Mouse (Mus musculus) kidney, adult 2 months (tissue): ENCODE data around the gene Cped1. TPM values are rescaled to one million over a fixed set of nuclear protein-coding genes. Genes with fewer than 3 reads are reported as not detected.

Experiments used
- DNase-seq: peaks from one replicate; pipeline ENCODE4 v3.0.0; 2021
- H3K27ac ChIP-seq: fragments of 200-500 bp; 2 replicates; pipeline ENCODE4 v1.5.1; 2012; ENCODE audit warnings: low read depth, low read length, control low read depth, inconsistent platforms; ENCODE audit not compliant: insufficient read depth
- H3K27me3 ChIP-seq: fragments of 200-500 bp; replicated peaks from 2 replicates; pipeline ENCODE4 v1.6.1; 2012; ENCODE audit warnings: mild to moderate bottlenecking, moderate library complexity, low read length, inconsistent platforms; ENCODE audit not compliant: control insufficient read depth, insufficient read depth
- H3K36me3 ChIP-seq: fragments of 200-500 bp; 2 replicates; pipeline ENCODE4 v1.6.1; 2012; ENCODE audit warnings: mild to moderate bottlenecking, moderate library complexity, low read length, inconsistent platforms; ENCODE audit not compliant: control insufficient read depth, insufficient read depth
- H3K4me1 ChIP-seq: fragments of 200-500 bp; 2 replicates; pipeline ENCODE4 v1.6.1; 2011; ENCODE audit warnings: low read length; ENCODE audit not compliant: control insufficient read depth, insufficient read depth
- H3K4me3 ChIP-seq: fragments of 200-500 bp; 2 replicates; pipeline ENCODE4 v1.5.1; 2011; ENCODE audit warnings: mild to moderate bottlenecking, low read depth, low read length, control low read depth; ENCODE audit not compliant: insufficient read depth
- CTCF ChIP-seq: fragments of 200-500 bp; conservative IDR thresholded peaks from 2 replicates; pipeline ENCODE4 v1.5.1; 2011; ENCODE audit warnings: low read depth, mild to moderate bottlenecking, control low read depth, low read length, moderate library complexity, mixed read lengths; ENCODE audit not compliant: insufficient read depth, insufficient read length
- POLR2A ChIP-seq: fragments of 200-500 bp; IDR thresholded peaks from one replicate; pipeline ENCODE4 v1.6.1; 2011; ENCODE audit warnings: low read depth, low read length, control low read depth
- WGBS: fragments of 180-500 bp; shearing (Covaris S2); methylation state at CpG from one replicate; pipeline ENCODE4 v1.1.7; 2018; 5-methylcytosine and 5-hydroxymethylcytosine counted together
- polyA plus RNA-seq: library from polyadenylated mRNA; depleted of rRNA; stranded (reverse); fragments of >200 nt; gene quantifications from 2 replicates; pipeline ENCODE4 v1.2.3, GENCODE M21; 2012

Gene Cped1
- polyA plus RNA-seq, 1 experiment: 6.2 TPM

- TF ChIP-seq POLR2A (no peak), CTCF (no peak)
- H3K4me3 ChIP-seq: no peak overlapping the region
- no peak overlapping the region for H3K27ac ChIP-seq
- H3K36me3 ChIP-seq: no peaks in the 10 kb centered on the region
- 73% methylated on average over 6 of the region's 6 CpGs for WGBS
- no peak for DNase-seq
- no peaks in the 10 kb centered on the region for H3K27me3 ChIP-seq
- H3K4me1 ChIP-seq: no peaks in the 10 kb centered on the region
Measured at GRCm38 (mm10) chr6:22206630-22207293, 221.0 kb downstream of the Cped1 start.

GRCm38 (mm10) chr6:22212158-22212557 is 226.4 kb downstream of the Cped1 start:
- H3K27me3 ChIP-seq: no peaks in the 10 kb centered on the region
- TF ChIP-seq CTCF (no peak), POLR2A (no peak)
- H3K36me3 ChIP-seq: no peaks in the 10 kb centered on the region
- H3K4me1 ChIP-seq: no peaks in the 10 kb centered on the region
- no peak overlapping the region for H3K4me3 ChIP-seq
- WGBS: 89% methylated on average over 6 of the region's 6 CpGs
- no peak for DNase-seq
- no peak overlapping the region for H3K27ac ChIP-seq

DNA sequence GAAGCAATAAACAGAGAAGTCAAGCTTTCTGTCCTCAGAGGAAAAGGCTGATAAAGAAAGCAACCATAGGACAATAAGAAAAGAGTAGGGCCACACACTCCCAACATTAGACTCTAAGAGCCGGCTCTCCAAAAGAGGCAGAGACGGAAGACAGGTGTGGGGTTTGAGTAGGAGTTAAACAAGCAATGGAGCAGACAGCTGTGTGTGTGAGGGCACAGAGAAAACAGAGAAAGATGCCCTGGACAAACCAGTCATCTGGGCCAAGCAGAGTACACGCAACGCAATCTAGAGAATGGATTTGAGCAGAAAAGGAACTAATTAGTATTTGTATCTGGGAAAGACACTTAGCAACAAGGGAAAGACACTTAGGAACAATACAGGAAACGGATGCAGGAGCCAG is 227.5 kb downstream of the Cped1 start:
- Histone ChIP-seq H3K4me3 (no peak overlapping the region), H3K4me1 (no peaks in the 10 kb centered on the region), H3K27me3 (no peaks in the 10 kb centered on the region), H3K27ac (no peak overlapping the region), H3K36me3 (no peaks in the 10 kb centered on the region)
- no peak for DNase-seq
- 82% methylated on average over 5 of the region's 5 CpGs for WGBS
- no peak for TF ChIP-seq POLR2A
- TF ChIP-seq CTCF: no peak

DNA sequence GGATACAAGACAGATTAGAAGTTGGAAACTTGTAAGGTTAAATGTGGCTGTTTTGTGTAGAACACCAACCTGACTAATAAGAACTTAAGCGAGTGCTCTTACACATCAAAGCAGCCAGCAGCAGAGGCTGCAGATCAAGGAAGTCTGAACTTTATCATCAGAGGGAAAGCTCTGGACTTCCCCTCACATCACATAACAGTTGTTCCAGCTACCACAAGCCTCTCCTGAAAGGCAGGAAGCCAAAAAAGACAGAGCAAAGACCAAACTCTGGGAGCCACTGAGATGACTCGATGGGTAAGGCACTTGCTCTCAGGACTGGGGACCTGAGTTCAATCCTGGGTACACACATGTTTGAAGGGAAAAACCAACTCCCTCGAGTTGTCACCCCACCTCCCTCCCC is 228.1 kb downstream of the Cped1 start:
- TF ChIP-seq POLR2A (no peak), CTCF (no peak)
- DNase-seq: no peak
- WGBS: 62% methylated on average over 3 of the region's 3 CpGs
- Histone ChIP-seq H3K27me3 (no peaks in the 10 kb centered on the region), H3K36me3 (no peaks in the 10 kb centered on the region), H3K4me1 (no peaks in the 10 kb centered on the region), H3K27ac (no peak overlapping the region), H3K4me3 (no peak overlapping the region)

DNA sequence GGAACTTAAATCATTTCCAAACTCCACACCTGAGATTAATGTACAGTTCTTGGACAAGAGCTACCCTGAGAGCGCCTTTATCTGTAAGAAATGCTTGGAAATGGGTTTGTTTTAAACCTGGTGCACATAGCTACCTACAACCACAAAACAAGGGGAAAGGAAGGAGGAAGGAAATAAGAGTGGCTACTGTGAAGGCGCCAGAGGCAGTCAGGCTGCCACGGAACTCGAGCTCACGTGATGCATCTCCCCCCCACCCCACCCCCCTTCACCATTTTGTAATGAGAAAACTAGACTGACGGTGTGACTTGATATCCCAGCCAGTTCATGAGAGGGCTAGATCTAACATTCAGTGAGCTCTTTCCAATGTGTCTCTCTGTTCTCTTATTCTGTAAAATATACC is 228.9 kb downstream of the Cped1 start:
- Histone ChIP-seq H3K27ac (no peak overlapping the region), H3K36me3 (no peaks in the 10 kb centered on the region), H3K4me1 (no peaks in the 10 kb centered on the region), H3K27me3 (no peaks in the 10 kb centered on the region), H3K4me3 (no peak overlapping the region)
- 73% methylated on average over 6 of the region's 6 CpGs for WGBS
- no peak for DNase-seq
- no peak for TF ChIP-seq POLR2A
- TF ChIP-seq CTCF: no peak

- Histone ChIP-seq H3K4me3 (no peak overlapping the region), H3K36me3 (no peaks in the 10 kb centered on the region), H3K27me3 (no peaks in the 10 kb centered on the region), H3K4me1 (no peaks in the 10 kb centered on the region), H3K27ac (no peak overlapping the region)
- 74% methylated on average over 14 of the region's 14 CpGs for WGBS
- DNase-seq: no peak
- TF ChIP-seq CTCF: no peak
- no peak for TF ChIP-seq POLR2A
Measured at GRCm38 (mm10) chr6:22216276-22216973, 230.7 kb downstream of the Cped1 start.

- Histone ChIP-seq H3K4me1 (no peaks in the 10 kb centered on the region), H3K4me3 (no peak overlapping the region), H3K27ac (no peak overlapping the region), H3K27me3 (no peaks in the 10 kb centered on the region), H3K36me3 (no peaks in the 10 kb centered on the region)
- no peak for DNase-seq
- TF ChIP-seq POLR2A (no peak), CTCF (no peak)
- 93% methylated on average over 8 of the region's 8 CpGs for WGBS
Measured at GRCm38 (mm10) chr6:22221134-22221533, 235.4 kb downstream of the Cped1 start.

DNA sequence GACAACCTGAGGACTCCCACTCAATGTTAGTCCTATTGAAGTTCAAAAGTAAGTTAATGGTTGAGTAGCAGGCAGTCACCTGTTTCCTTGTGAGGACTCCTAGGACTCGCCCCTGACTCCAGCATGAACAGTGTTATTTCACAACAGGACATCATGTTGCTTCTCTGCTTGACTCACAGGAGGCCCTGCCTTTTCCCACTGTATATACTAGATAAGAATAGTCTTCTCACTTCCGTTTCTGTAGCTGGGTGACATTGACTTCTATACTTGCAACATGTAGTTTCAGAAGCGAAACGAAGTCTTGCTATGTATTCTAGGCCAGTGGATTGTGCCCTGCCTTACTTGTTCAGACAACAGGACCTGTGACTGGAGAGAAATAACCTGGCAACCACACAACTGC is 236.4 kb downstream of the Cped1 start:
- DNase-seq: no peak
- no peaks in the 10 kb centered on the region for H3K27me3 ChIP-seq
- no peak overlapping the region for H3K4me3 ChIP-seq
- no peak overlapping the region for H3K27ac ChIP-seq
- no peaks in the 10 kb centered on the region for H3K4me1 ChIP-seq
- TF ChIP-seq POLR2A (no peak), CTCF (no peak)
- H3K36me3 ChIP-seq: no peaks in the 10 kb centered on the region
- WGBS: 87% methylated on average over 4 of the region's 4 CpGs
